Mouse (Mus musculus) liver, postnatal 0 days (tissue): ENCODE measurements around the gene Slc22a14.

ENCODE experiments used
- CTCF ChIP-seq: sonication (generic); IDR thresholded peaks from 2 replicates; pipeline ENCODE4 v1.5.1; 2016; ENCODE audit warnings: antibody characterized with exemption, low read depth
- EP300 ChIP-seq: IDR thresholded peaks from 2 replicates; pipeline ENCODE4 v1.6.1; 2016; ENCODE audit warnings: antibody characterized with exemption, low read depth, mild to moderate bottlenecking

DNA sequence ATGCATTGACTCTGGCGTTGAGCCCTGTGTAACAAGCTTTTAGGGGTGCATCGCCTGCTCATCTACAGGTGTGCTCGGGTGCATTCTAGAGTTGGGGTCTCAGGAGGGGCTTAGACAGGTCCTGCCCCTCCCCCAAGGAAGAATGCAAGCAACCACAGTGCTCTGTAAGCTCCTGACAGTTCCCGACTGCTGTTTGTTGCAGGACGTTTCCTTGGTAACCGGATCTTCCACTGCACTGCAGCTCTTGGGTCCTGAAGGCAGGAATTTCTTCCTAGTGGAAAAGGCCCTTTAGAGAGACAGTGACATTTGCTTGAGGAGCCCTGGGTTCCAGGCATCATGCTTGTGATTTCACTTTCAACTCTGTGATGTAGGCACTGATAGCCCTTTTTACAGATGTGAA is 17.2 kb upstream of the Slc22a14 start:
- TF ChIP-seq CTCF (no peak), EP300 (no peak)
